Mouse (Mus musculus) midbrain, embryonic 12.5 days (tissue): ENCODE results near the gene Myl7. TPM values are rescaled to one million over a fixed set of nuclear protein-coding genes. Genes with fewer than 3 reads are reported as not detected.

Experiments used
- ATAC-seq: fragments of 200-750 bp; cut with Nextera tagmentation; 2 replicates; pipeline ENCODE4 v1.8.0; 2017; ENCODE audit warnings: low read depth, moderate TSS enrichment, moderate library complexity; ENCODE audit not compliant: low FRiP score
- H3K27ac ChIP-seq: fragments of 300-500 bp; sonication (generic); replicated peaks from 2 replicates; pipeline ENCODE4 v1.5.1; 2016; ENCODE audit warnings: mild to moderate bottlenecking
- H3K27me3 ChIP-seq: fragments of 300-500 bp; sonication (generic); 2 replicates; pipeline ENCODE4 v1.6.1; 2016; ENCODE audit warnings: mild to moderate bottlenecking
- H3K36me3 ChIP-seq: fragments of 300-500 bp; sonication (generic); 2 replicates; pipeline ENCODE4 v1.6.1; 2016
- H3K4me1 ChIP-seq: fragments of 300-500 bp; sonication (generic); 2 replicates; pipeline ENCODE4 v1.6.1; 2016
- H3K4me2 ChIP-seq: fragments of 300-500 bp; sonication (generic); replicated peaks from 2 replicates; pipeline ENCODE4 v1.6.1; 2016; ENCODE audit warnings: mild to moderate bottlenecking, moderate library complexity
- H3K4me3 ChIP-seq: fragments of 300-500 bp; sonication (generic); 2 replicates; pipeline ENCODE4 v1.5.1; 2016; ENCODE audit warnings: mild to moderate bottlenecking
- H3K9ac ChIP-seq: fragments of 300-500 bp; sonication (generic); replicated peaks from 2 replicates; pipeline ENCODE4 v1.6.1; 2016; ENCODE audit warnings: mild to moderate bottlenecking, moderate library complexity
- H3K9me3 ChIP-seq: fragments of 300-500 bp; sonication (generic); 2 replicates; pipeline ENCODE4 v1.6.1; 2016; ENCODE audit warnings: mild to moderate bottlenecking
- WGBS: fragments of 180-500 bp; shearing (Covaris S2); methylation state at CpG from one replicate; pipeline ENCODE4 v1.1.7; 2016; 5-methylcytosine and 5-hydroxymethylcytosine counted together
- polyA plus RNA-seq: library from polyadenylated mRNA; unstranded; fragments of >200 nt; fragmentation: Nextera tagmentation; extraction: Ambion mirVana; gene quantifications from 2 replicates; pipeline ENCODE4 v1.2.1, GENCODE M21; 2016

The Myl7 gene
- polyA plus RNA-seq, 1 experiment from 2014 or later, result 1.2 TPM

DNA sequence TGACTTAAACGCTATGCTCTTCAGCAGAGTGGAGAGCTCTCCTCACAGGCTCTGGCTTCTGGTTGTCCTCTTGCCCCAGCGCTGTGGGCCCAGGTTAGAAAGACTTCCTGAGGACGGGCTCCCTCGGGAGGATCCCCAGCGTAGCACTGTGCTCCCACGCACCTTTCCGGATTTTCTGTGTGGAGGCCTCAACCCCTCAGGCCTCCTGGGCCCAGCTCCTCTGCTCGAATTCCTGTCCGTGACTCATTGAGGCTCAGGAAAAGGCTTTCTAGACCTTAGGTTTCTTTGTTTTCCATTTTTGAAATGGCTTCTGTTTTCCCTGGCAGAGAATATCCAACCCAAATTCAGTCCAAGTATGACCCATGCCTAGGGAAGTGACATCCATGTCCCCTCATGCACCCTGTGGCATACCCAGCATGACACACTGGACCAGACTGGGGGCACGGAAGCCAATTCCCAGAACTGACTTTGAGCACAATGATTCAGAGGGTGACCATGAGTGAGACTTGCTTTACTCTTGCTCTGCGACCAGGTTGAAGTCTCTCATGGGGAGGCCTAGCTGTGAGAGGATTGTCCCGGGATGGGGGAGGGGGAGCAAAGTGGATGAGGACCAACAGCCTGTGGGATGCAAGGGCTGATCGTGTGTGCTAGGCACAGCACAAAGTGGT, 38.6 kb downstream of the Myl7 start:
- no peak for ATAC-seq
- H3K27me3 ChIP-seq, result peaks cover 56% of the 10 kb centered on the region

DNA sequence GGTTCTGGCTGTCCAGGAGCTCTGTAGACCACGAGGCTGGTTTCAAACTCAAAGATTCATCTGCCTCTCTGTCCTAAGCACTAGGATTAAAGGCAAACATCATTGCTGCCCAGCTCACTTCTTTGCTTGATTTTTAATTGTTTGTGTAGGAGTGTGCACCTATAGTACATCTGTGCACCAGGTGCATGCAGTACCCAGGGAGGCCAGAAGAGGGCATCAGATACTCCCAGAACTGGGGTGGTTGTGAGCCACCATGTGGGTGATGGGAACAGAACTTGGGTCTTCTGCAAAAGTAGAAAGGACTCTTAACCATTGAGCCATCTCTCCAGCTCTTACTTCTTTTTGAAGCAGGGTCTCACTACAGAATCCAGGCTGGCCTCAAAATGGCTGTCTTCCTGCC, 39.9 kb downstream of the Myl7 start:
- Histone ChIP-seq H3K9me3 (no peaks in the 10 kb centered on the region), H3K9ac (no peak overlapping the region), H3K36me3 (no peaks in the 10 kb centered on the region), H3K4me3 (no peak overlapping the region), H3K4me2 (no peak overlapping the region), H3K27ac (no peak overlapping the region), H3K27me3 (peaks cover 45% of the 10 kb centered on the region), H3K4me1 (peaks cover 13% of the 10 kb centered on the region)
- no peak for ATAC-seq
- WGBS, result 76% methylated on average over 1 of the region's 1 CpGs

More for the DNA sequence above, 38.6 kb downstream of the Myl7 start:
- H3K9ac ChIP-seq, result no peak overlapping the region
- H3K4me2 ChIP-seq, result no peak overlapping the region
- no peak overlapping the region for H3K27ac ChIP-seq
- peaks cover 13% of the 10 kb centered on the region for H3K4me1 ChIP-seq
- no peak overlapping the region for H3K4me3 ChIP-seq
- H3K36me3 ChIP-seq, result no peaks in the 10 kb centered on the region
- H3K9me3 ChIP-seq, result no peaks in the 10 kb centered on the region
- 84% methylated on average over 13 of the region's 13 CpGs for WGBS

GRCm38 (mm10) chr11:5856479-5857130, 42.0 kb downstream of the Myl7 start:
- H3K4me3 ChIP-seq, result no peak overlapping the region
- H3K9me3 ChIP-seq, result no peaks in the 10 kb centered on the region
- 72% methylated on average over 8 of the region's 8 CpGs for WGBS
- H3K36me3 ChIP-seq, result no peaks in the 10 kb centered on the region
- no peak for ATAC-seq
- no peak overlapping the region for H3K27ac ChIP-seq
- no peak overlapping the region for H3K4me2 ChIP-seq
- H3K4me1 ChIP-seq, result peaks cover 5% of the 10 kb centered on the region
- H3K9ac ChIP-seq, result no peak overlapping the region
- H3K27me3 ChIP-seq, result peaks cover 23% of the 10 kb centered on the region

DNA sequence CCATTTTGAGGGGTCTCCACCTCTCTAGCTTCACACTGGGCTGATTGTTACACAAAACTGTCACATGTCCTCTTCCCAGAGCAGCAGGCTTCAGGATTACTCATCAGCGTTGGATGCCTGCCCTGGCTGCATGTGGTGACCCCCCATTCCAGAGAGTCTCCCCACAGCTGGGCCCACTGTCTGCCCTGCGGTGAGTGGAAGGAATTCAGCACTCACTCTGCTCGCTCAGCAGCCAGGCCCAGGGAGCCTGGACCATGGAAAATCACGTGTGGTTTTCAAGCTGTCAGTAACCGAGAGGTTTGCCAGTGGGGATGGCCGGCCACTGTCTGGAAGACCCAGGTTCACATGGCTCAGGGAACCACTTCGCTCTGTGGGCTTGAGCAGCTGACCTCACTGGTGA, 42.7 kb downstream of the Myl7 start:
- no peaks in the 10 kb centered on the region for H3K36me3 ChIP-seq
- no peak overlapping the region for H3K4me3 ChIP-seq
- no peak for ATAC-seq
- no peak overlapping the region for H3K27ac ChIP-seq
- 41% methylated on average over 7 of the region's 7 CpGs for WGBS
- H3K4me2 ChIP-seq, result no peak overlapping the region
- H3K9me3 ChIP-seq, result no peaks in the 10 kb centered on the region
- H3K4me1 ChIP-seq, result no peaks in the 10 kb centered on the region
- H3K27me3 ChIP-seq, result peaks cover 16% of the 10 kb centered on the region
- no peak overlapping the region for H3K9ac ChIP-seq

GRCm38 (mm10) chr11:5855481-5855880, 43.1 kb downstream of the Myl7 start:
- no peak for ATAC-seq
- Histone ChIP-seq H3K27ac (no peak overlapping the region), H3K4me2 (no peak overlapping the region), H3K4me3 (no peak overlapping the region), H3K9me3 (no peaks in the 10 kb centered on the region), H3K36me3 (no peaks in the 10 kb centered on the region), H3K27me3 (peaks cover 12% of the 10 kb centered on the region), H3K4me1 (no peaks in the 10 kb centered on the region), H3K9ac (no peak overlapping the region)

- WGBS, result 47% methylated on average over 1 of the region's 1 CpGs
- ATAC-seq, result no peak
- no peak overlapping the region for H3K4me3 ChIP-seq
Observed at GRCm38 (mm10) chr11:5852314-5852713, 46.3 kb downstream of the Myl7 start.

DNA sequence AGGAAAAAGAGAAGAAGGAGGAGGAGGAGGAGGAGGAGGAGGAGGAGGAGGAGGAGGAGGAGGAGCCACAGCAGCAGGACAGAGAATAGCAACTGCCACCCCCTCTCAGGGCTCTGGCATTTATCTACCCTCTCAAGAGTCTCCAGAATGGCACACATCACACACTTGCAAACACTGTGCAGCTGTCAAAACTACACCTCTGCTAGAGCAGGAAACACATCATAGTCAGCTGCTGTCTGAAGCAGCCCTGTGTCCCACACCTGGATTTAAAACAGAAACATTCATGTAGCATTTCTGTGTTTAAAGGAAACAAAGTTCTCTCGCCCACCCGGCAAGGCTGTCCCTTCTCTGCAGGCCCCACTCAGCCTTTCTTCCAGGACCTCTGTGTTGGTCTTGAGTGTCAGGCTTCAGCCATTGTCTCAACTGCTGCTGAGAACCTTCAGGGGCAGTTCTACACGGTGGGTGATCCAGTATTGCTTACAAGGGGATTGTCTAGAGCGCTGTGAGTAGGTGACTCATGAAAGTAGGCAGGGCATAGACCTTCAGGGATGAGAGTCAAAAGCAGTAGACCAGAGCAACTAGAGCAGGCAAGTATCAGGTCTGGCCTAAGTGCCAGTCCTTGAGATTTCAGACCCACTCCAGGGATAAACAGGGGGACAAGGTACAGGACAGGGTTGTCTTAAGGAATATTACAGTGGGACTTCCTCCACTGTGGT, 47.4 kb downstream of the Myl7 start:
- ATAC-seq, result no peak
- H3K4me3 ChIP-seq, result no peak overlapping the region
- H3K36me3 ChIP-seq, result no peaks in the 10 kb centered on the region
- H3K9me3 ChIP-seq, result no peaks in the 10 kb centered on the region
- H3K27me3 ChIP-seq, result no peaks in the 10 kb centered on the region
- no peak overlapping the region for H3K4me2 ChIP-seq
- no peaks in the 10 kb centered on the region; the same call in 1 of the 2 replicates for H3K4me1 ChIP-seq
- WGBS, result 63% methylated on average over 4 of the region's 4 CpGs
- H3K27ac ChIP-seq, result no peak overlapping the region
- no peak overlapping the region for H3K9ac ChIP-seq

More at GRCm38 (mm10) chr11:5852314-5852713, 46.3 kb downstream of the Myl7 start:
- no peaks in the 10 kb centered on the region; the same call in 1 of the 2 replicates for H3K4me1 ChIP-seq
- H3K9ac ChIP-seq, result no peak overlapping the region
- no peaks in the 10 kb centered on the region for H3K9me3 ChIP-seq
- no peaks in the 10 kb centered on the region for H3K36me3 ChIP-seq
- no peak overlapping the region for H3K27ac ChIP-seq
- no peak overlapping the region for H3K4me2 ChIP-seq
- H3K27me3 ChIP-seq, result no peaks in the 10 kb centered on the region

- WGBS, result 80% methylated on average over 5 of the region's 5 CpGs
- Histone ChIP-seq H3K36me3 (no peaks in the 10 kb centered on the region), H3K27ac (no peak overlapping the region), H3K9me3 (no peaks in the 10 kb centered on the region), H3K4me3 (no peak overlapping the region), H3K27me3 (no peaks in the 10 kb centered on the region), H3K9ac (no peak overlapping the region), H3K4me2 (no peak overlapping the region), H3K4me1 (no peaks in the 10 kb centered on the region; the same call in 1 of the 2 replicates)
- no peak for ATAC-seq
Observed at GRCm38 (mm10) chr11:5850452-5850851, 48.1 kb downstream of the Myl7 start.

- Histone ChIP-seq H3K4me1 (no peaks in the 10 kb centered on the region; the same call in 1 of the 2 replicates), H3K4me3 (no peak overlapping the region), H3K9me3 (no peaks in the 10 kb centered on the region), H3K36me3 (no peaks in the 10 kb centered on the region), H3K9ac (no peak overlapping the region), H3K27ac (no peak overlapping the region), H3K27me3 (no peaks in the 10 kb centered on the region), H3K4me2 (no peak overlapping the region)
- no peak for ATAC-seq
- WGBS, result 75% methylated on average over 2 of the region's 2 CpGs
Observed at GRCm38 (mm10) chr11:5849316-5849715, 49.3 kb downstream of the Myl7 start.

GRCm38 (mm10) chr11:5848741-5849140, 49.8 kb downstream of the Myl7 start:
- no peaks in the 10 kb centered on the region for H3K27me3 ChIP-seq
- no peak overlapping the region for H3K4me2 ChIP-seq
- no peaks in the 10 kb centered on the region for H3K36me3 ChIP-seq
- no peaks in the 10 kb centered on the region for H3K9me3 ChIP-seq
- WGBS, result 54% methylated on average over 6 of the region's 6 CpGs
- no peak overlapping the region for H3K4me3 ChIP-seq
- H3K4me1 ChIP-seq, result no peaks in the 10 kb centered on the region; the same call in 1 of the 2 replicates
- H3K9ac ChIP-seq, result no peak overlapping the region
- no peak overlapping the region for H3K27ac ChIP-seq
- ATAC-seq, result peak; percentile 30; the same call in 1 of the 2 replicates

DNA sequence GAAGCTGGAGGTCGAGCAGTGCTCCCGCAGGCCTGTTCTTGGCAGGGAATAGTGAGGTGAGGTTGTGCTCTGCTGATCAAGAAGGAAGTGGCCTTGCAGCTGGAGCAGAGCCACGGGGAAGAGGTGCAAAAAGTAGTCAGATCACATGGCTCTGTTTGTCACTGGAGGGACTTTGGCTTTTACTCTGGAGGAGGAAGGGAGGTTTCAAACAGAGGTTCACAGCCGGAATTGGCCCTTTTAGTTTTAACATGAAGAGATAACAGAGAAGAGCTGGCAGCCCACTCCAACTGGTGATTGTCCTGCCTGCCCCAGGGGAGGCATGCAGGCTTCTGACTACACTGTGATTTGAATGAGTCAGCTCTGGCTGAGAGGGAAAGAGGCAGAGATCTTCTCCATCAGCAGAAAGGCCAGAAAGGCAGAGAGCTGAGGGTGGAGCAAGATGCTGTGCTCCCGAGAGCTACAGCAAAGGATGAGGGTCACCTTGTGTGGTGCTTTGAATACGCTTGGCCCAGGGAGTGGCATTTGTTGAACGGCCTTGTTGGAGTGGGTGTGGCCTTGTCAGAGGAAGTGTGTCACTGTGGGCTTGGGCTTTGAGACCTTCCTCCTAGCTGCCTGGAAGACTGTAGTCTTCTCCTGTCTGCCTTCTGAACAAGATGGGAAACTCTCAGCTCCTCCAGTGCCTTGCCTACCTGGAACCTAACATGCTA, 51.8 kb downstream of the Myl7 start:
- no peak for ATAC-seq
- H3K4me1 ChIP-seq, result no peaks in the 10 kb centered on the region; the same call in 1 of the 2 replicates
- no peaks in the 10 kb centered on the region for H3K27me3 ChIP-seq
- H3K4me3 ChIP-seq, result no peak overlapping the region
- H3K9me3 ChIP-seq, result no peaks in the 10 kb centered on the region
- no peak overlapping the region for H3K27ac ChIP-seq
- no peak overlapping the region for H3K9ac ChIP-seq
- WGBS, result 77% methylated on average over 7 of the region's 7 CpGs
- no peaks in the 10 kb centered on the region for H3K36me3 ChIP-seq
- no peak overlapping the region for H3K4me2 ChIP-seq
